27 mouse cellular contexts compared by ENCODE assay signal in genomic region chr17:66637951-66638722, GRCm38 (mm10). TPM values are rescaled to one million over a fixed set of nuclear protein-coding genes. Genes with fewer than 3 reads are reported as not detected.
DNase-seq lines count a peak whose midpoint lies in the region.
"Had no signal": no experiment of that assay in that cellular context is flagged by ENCODE, and none has a peak within 500 bp of the region (broad histone marks: within the 10 kb centered on the region; RNA-seq: fewer than 3 reads in every experiment).

No protein-coding gene starts in this region.

- intact Hi-C loops in heart, postnatal 25 days (cut with DNase I): no loop called here

- peak; percentile 39 to 68 for DNase-seq in cerebellum, postnatal 10 days
- no peak for DNase-seq in cerebellum, adult 11 months
- DNase-seq in heart, adult 18-20 months: peak; percentile 6 to 18
- DNase-seq in heart, postnatal 25 days (ENCODE audit: low spot score): no peak
- peak; percentile 91 for DNase-seq in Muller cell, postnatal 12 days (ENCODE audit: inconsistent ontology term)
- peak; percentile 67 for DNase-seq in lung, postnatal 10 days
- DNase-seq in frontal cortex, adult 2 months (ENCODE audit: extremely low spot score in 1 of 2, low spot score in 1 of 2): no peak
- DNase-seq in ovary, adult 18-20 months (ENCODE audit: low spot score): no peak
- DNase-seq: adrenal gland, postnatal 10 days; cerebellum, adult 2 months; kidney, postnatal 25 days; layer of hippocampus, postnatal 36 days; midbrain, embryonic 14.5 days; retina, postnatal 1 day; right cerebral cortex, postnatal 25 days; spleen, adult 18-20 months had no signal

RNA-seq across cellular contexts. Expression of gene Themis3, which starts 43.7 kb away (rescaled TPM):
- not detected for total RNA-seq in heart, adult 18-20 months (2021)
- under 1 TPM in 1 of 2 experiments, not detected in 1; 0.08 TPM for total RNA-seq in heart, postnatal 25 days (2021)
- not detected in 2 replicates for polyA plus RNA-seq in frontal cortex, adult 2 months (2012; rRNA removed)
- total RNA-seq: common myeloid progenitor, adult 5-6 weeks; hematopoietic stem cell, adult 5-6 weeks; layer of hippocampus, adult 2 months; layer of hippocampus, postnatal 36 days; megakaryocyte-erythroid progenitor cell, adult 5-6 weeks had no signal
- polyA plus RNA-seq: cerebellum, adult 2 months; embryonic facial prominence, embryonic 15.5 days; forebrain, embryonic 16.5 days; heart, embryonic 13.5 days; liver, embryonic 12.5 days; midbrain, embryonic 14.5 days; neural tube, embryonic 11.5 days; thymus, postnatal 0 days; urinary bladder, adult 2 months had no signal

Comparison
In these comparisons a context has a peak if more than half of its experiments do, and no peak if none do; other contexts are left out.
1. DNase-seq: peak in cerebellum, postnatal 10 days (2 of 2), heart, adult 18-20 months (2 of 2), Muller cell, postnatal 12 days (single experiment) and lung, postnatal 10 days (single experiment); none in cerebellum, adult 11 months (single experiment), heart, postnatal 25 days (single experiment), frontal cortex, adult 2 months (0 of 2) and ovary, adult 18-20 months (single experiment).